Mouse (Mus musculus): ENCODE measurements around the gene Olfr1090.

Gene Olfr1090

GRCm38 (mm10) chr2:86758893-86759292 is at the start of gene Olfr1090:
TSS of gene Olfr1090 (minus strand) at chr2:86758993.
- no peak for DNase-seq (ENCODE audit: low spot score in 2 of 2)

DNA sequence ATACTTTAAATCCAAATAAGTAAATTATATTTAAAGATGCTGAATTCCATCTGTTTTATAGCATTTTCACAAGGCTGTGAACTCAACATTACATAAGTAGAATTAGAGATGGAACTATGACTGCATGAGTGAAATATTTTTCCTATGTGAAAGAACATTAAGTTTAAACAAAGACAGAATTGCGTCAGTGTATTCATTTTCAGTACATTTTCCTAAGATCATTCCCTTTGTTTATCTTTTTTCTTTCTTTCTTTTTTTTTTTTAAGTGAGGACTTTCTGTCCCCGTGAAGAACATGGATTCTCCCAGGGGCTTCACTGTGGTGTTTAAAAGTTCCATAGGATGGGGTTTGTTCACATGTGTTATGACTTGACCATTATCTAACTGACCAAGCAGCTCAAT is 23.4 kb upstream of the Olfr1090 start, which contains the start of gene Olfr1093:
TSS of gene Olfr1093 (plus strand) at position 301 of the 400 bp plus-strand sequence.
- no peak for DNase-seq (ENCODE audit: low spot score in 2 of 2)

DNA sequence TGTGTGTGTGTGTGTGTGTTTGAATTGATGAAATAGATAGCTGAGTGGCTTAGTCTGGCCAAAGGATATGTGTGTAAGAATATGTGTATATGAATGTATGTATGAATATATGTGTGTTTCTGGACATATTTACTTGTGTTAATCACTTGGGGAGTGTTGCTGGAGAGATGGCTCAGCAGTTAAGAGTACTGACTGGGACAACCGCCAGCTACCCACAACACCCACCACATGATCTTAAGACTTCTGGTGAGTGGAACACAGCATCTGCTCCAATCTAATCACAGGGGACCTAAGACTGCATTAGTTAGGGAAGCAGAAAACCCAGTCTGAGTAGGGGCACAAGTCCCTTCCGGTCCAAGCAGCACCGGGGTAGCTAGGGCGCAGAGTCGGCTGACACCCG is 2.3 kb upstream of the Olfr1090 start:
- DNase-seq (ENCODE audit: low spot score in 2 of 2), result no peak

- no peak for DNase-seq (ENCODE audit: low spot score in 2 of 2)
These were observed 25.2 kb downstream of the Olfr1090 start, which contains the start of gene Olfr1089 for GRCm38 (mm10) chr2:86733601-86734000. TSS of gene Olfr1089 (minus strand) at chr2:86733701.

All from spleen, postnatal 4 days (tissue).